Mouse (Mus musculus): Measurements from ENCODE around the gene Gpr182.

Gpr182 gene

GRCm38 (mm10) chr10:127738151-127738882 is 13.2 kb downstream of the Gpr182 start:
- DNase-seq (ENCODE audit: low spot score): peak; percentile 38

- no peak for DNase-seq (ENCODE audit: low spot score)
Observed at GRCm38 (mm10) chr10:127737552-127737951, 14.0 kb downstream of the Gpr182 start.

- DNase-seq (ENCODE audit: low spot score): no peak
Observed at GRCm38 (mm10) chr10:127736916-127737315, 14.6 kb downstream of the Gpr182 start.

- no peak for DNase-seq (ENCODE audit: low spot score)
Observed at GRCm38 (mm10) chr10:127736266-127736665, 15.3 kb downstream of the Gpr182 start.

- peak; percentile 65 for DNase-seq (ENCODE audit: low spot score)
Observed at GRCm38 (mm10) chr10:127734434-127734833, 17.1 kb downstream of the Gpr182 start.

- no peak for DNase-seq (ENCODE audit: low spot score)
Observed at GRCm38 (mm10) chr10:127731397-127731796, 20.1 kb downstream of the Gpr182 start.

- DNase-seq (ENCODE audit: low spot score): no peak
Observed at GRCm38 (mm10) chr10:127730933-127731310, 20.6 kb downstream of the Gpr182 start.

GRCm38 (mm10) chr10:127730285-127730932 is 21.1 kb downstream of the Gpr182 start:
- DNase-seq (ENCODE audit: low spot score): no peak

- DNase-seq (ENCODE audit: low spot score): no peak
Observed at GRCm38 (mm10) chr10:127728437-127728836, 23.1 kb downstream of the Gpr182 start.

- no peak for DNase-seq (ENCODE audit: low spot score)
Observed at GRCm38 (mm10) chr10:127725136-127725535, 26.4 kb downstream of the Gpr182 start.

GRCm38 (mm10) chr10:127724178-127724577 is 27.4 kb downstream of the Gpr182 start, which contains the start of gene Tac2:
Tac2 (plus strand) TSS chr10:127724478.
- DNase-seq (ENCODE audit: low spot score): no peak

GRCm38 (mm10) chr10:127721671-127722418 is 29.7 kb downstream of the Gpr182 start:
- DNase-seq (ENCODE audit: low spot score): no peak

- no peak for DNase-seq (ENCODE audit: low spot score)
Observed at GRCm38 (mm10) chr10:127712736-127713135, 38.8 kb downstream of the Gpr182 start.

- no peak for DNase-seq (ENCODE audit: low spot score)
Observed at GRCm38 (mm10) chr10:127710331-127710730, 41.2 kb downstream of the Gpr182 start.

GRCm38 (mm10) chr10:127708850-127709370 is 42.6 kb downstream of the Gpr182 start:
- no peak for DNase-seq (ENCODE audit: low spot score)

GRCm38 (mm10) chr10:127707721-127708120 is 43.8 kb downstream of the Gpr182 start:
- DNase-seq (ENCODE audit: low spot score): no peak

GRCm38 (mm10) chr10:127705783-127706182 is 45.7 kb downstream of the Gpr182 start:
- DNase-seq (ENCODE audit: low spot score): no peak

GRCm38 (mm10) chr10:127704766-127705220 is 46.7 kb downstream of the Gpr182 start, which contains the start of gene Myo1a:
Myo1a (plus strand) TSS chr10:127705170.
- DNase-seq (ENCODE audit: low spot score): no peak

- no peak for DNase-seq (ENCODE audit: low spot score)
Observed at GRCm38 (mm10) chr10:127704293-127704692, 47.2 kb downstream of the Gpr182 start.

- DNase-seq (ENCODE audit: low spot score): peak; percentile 11
Observed at GRCm38 (mm10) chr10:127703299-127703698, 48.2 kb downstream of the Gpr182 start.

GRCm38 (mm10) chr10:127698966-127699365 is 52.6 kb downstream of the Gpr182 start:
- DNase-seq (ENCODE audit: low spot score): no peak
